Mouse (Mus musculus): Measurements from ENCODE around the gene Gmfg. TPM values are rescaled to one million over a fixed set of nuclear protein-coding genes. Genes with fewer than 3 reads are reported as not detected.

Gene Gmfg
- 8.4 and 8.6 TPM in 2 replicates for polyA plus RNA-seq (2014; fragmentation: Nextera tagmentation; extraction: Ambion mirVana)

GRCm38 (mm10) chr7:28436932-28437570 is at the start of gene Gmfg:
Gene Gmfg, plus strand, starts transcription at chr7:28437447.
- H3K4me1 ChIP-seq (ENCODE audit: control insufficient read depth in 2 of 2, insufficient read depth in 2 of 2, low read length in 2 of 2): peaks cover 2 to 35% of the 10 kb centered on the region in 2 experiments; a peak in 2 of 4 replicates
- 4% methylated on average over 16 of the region's 16 CpGs for WGBS

GRCm38 (mm10) chr7:28390331-28390730 is 46.9 kb upstream of the Gmfg start:
- whole genome bisulfite sequencing: 94% methylated on average over 3 of the region's 3 CpGs
- Histone ChIP-seq H3K9me3 (ENCODE audit: control insufficient read depth, low read length) (no peaks in the 10 kb centered on the region), H3K4me2 (ENCODE audit: low read length) (no peak overlapping the region), H3K9ac (ENCODE audit: low read length) (no peak overlapping the region), H3K27ac (replicated peaks in 1 of 2; ENCODE audit: control insufficient read depth in 1 of 2, insufficient read depth in 1 of 2, low read depth in 2 of 2, low read length in 2 of 2) (no peak overlapping the region), H3K4me3 (ENCODE audit: control insufficient read depth in 1 of 2, insufficient read depth in 1 of 2, low read depth in 1 of 2, low read length in 2 of 2) (no peak overlapping the region), H3K36me3 (ENCODE audit: control insufficient read depth, insufficient read depth, low read length) (peaks cover 54% of the 10 kb centered on the region), H3K4me1 (ENCODE audit: control insufficient read depth in 2 of 2, insufficient read depth in 2 of 2, low read length in 2 of 2) (peaks cover 3 to 16% of the 10 kb centered on the region in 2 experiments; a peak in 3 of 4 replicates), H3K27me3 (ENCODE audit: control insufficient read depth, insufficient read depth, low read length) (no peaks in the 10 kb centered on the region)
- no peak for ATAC-seq (ENCODE audit: insufficient number of reproducible peaks, insufficient read depth, low FRiP score, low read depth)

More at GRCm38 (mm10) chr7:28436932-28437570, at the start of gene Gmfg:
- Histone ChIP-seq H3K27ac (replicated peaks in 1 of 2; ENCODE audit: control insufficient read depth in 1 of 2, insufficient read depth in 1 of 2, low read depth in 2 of 2, low read length in 2 of 2) (peak within 1 kb of the TSS; percentile 65), H3K4me3 (ENCODE audit: control insufficient read depth in 1 of 2, insufficient read depth in 1 of 2, low read depth in 1 of 2, low read length in 2 of 2) (peak within 1 kb of the TSS; percentile 73 to 97), H3K4me2 (ENCODE audit: low read length) (peak within 1 kb of the TSS; percentile 83), H3K9me3 (ENCODE audit: control insufficient read depth, low read length) (no peaks in the 10 kb centered on the region), H3K36me3 (ENCODE audit: control insufficient read depth, insufficient read depth, low read length) (peaks cover 14% of the 10 kb centered on the region; the same call in 1 of the 2 replicates), H3K27me3 (ENCODE audit: control insufficient read depth, insufficient read depth, low read length) (no peaks in the 10 kb centered on the region), H3K9ac (ENCODE audit: low read length) (peak within 1 kb of the TSS; percentile 76)
- peak; percentile 4 for ATAC-seq (ENCODE audit: insufficient number of reproducible peaks, insufficient read depth, low FRiP score, low read depth)

- Histone ChIP-seq H3K4me3 (ENCODE audit: control insufficient read depth in 1 of 2, insufficient read depth in 1 of 2, low read depth in 1 of 2, low read length in 2 of 2) (peak within 1 kb of the TSS; percentile 69 to 73), H3K4me2 (ENCODE audit: low read length) (peak within 1 kb of the TSS; percentile 82), H3K9me3 (ENCODE audit: control insufficient read depth, low read length) (no peaks in the 10 kb centered on the region), H3K36me3 (ENCODE audit: control insufficient read depth, insufficient read depth, low read length) (peaks cover 63% of the 10 kb centered on the region), H3K27me3 (ENCODE audit: control insufficient read depth, insufficient read depth, low read length) (no peaks in the 10 kb centered on the region), H3K9ac (ENCODE audit: low read length) (peak within 1 kb of the TSS; percentile 88), H3K4me1 (ENCODE audit: control insufficient read depth in 2 of 2, insufficient read depth in 2 of 2, low read length in 2 of 2) (peaks cover 3 to 11% of the 10 kb centered on the region in 2 experiments; a peak in 3 of 4 replicates), H3K27ac (replicated peaks in 1 of 2; ENCODE audit: control insufficient read depth in 1 of 2, insufficient read depth in 1 of 2, low read depth in 2 of 2, low read length in 2 of 2) (peak within 1 kb of the TSS; percentile 46 to 67)
- under 1% methylated on average over 57 of the region's 58 CpGs for WGBS
- ATAC-seq (ENCODE audit: insufficient number of reproducible peaks, insufficient read depth, low FRiP score, low read depth): peak; percentile 95
Observed at GRCm38 (mm10) chr7:28392429-28393271, 44.6 kb upstream of the Gmfg start, which contains the start of the genes Med29 and Paf1. Gene Med29, minus strand, starts transcription at chr7:28392708. Gene Paf1, plus strand, starts transcription at chr7:28392951.

GRCm38 (mm10) chr7:28393272-28393951 is 43.8 kb upstream of the Gmfg start:
- Histone ChIP-seq H3K27ac (replicated peaks in 1 of 2; ENCODE audit: control insufficient read depth in 1 of 2, insufficient read depth in 1 of 2, low read depth in 2 of 2, low read length in 2 of 2) (peak overlapping the region; percentile 46 to 67), H3K4me2 (ENCODE audit: low read length) (peak overlapping the region; percentile 82), H3K4me1 (ENCODE audit: control insufficient read depth in 2 of 2, insufficient read depth in 2 of 2, low read length in 2 of 2) (peaks cover 3 to 11% of the 10 kb centered on the region in 2 experiments; a peak in 3 of 4 replicates), H3K36me3 (ENCODE audit: control insufficient read depth, insufficient read depth, low read length) (peaks cover 63% of the 10 kb centered on the region), H3K9ac (ENCODE audit: low read length) (peak overlapping the region; percentile 82), H3K4me3 (ENCODE audit: control insufficient read depth in 1 of 2, insufficient read depth in 1 of 2, low read depth in 1 of 2, low read length in 2 of 2) (peak overlapping the region; percentile 69 to 71), H3K27me3 (ENCODE audit: control insufficient read depth, insufficient read depth, low read length) (no peaks in the 10 kb centered on the region), H3K9me3 (ENCODE audit: control insufficient read depth, low read length) (no peaks in the 10 kb centered on the region)
- WGBS: 5% methylated on average over 22 of the region's 22 CpGs
- no peak for ATAC-seq (ENCODE audit: insufficient number of reproducible peaks, insufficient read depth, low FRiP score, low read depth)

- H3K36me3 ChIP-seq (ENCODE audit: control insufficient read depth, insufficient read depth, low read length): peaks cover 63% of the 10 kb centered on the region
Observed at GRCm38 (mm10) chr7:28395425-28395824, 41.8 kb upstream of the Gmfg start.

GRCm38 (mm10) chr7:28398000-28398399 is 39.2 kb upstream of the Gmfg start:
- no peak overlapping the region for H3K27ac ChIP-seq (replicated peaks in 1 of 2; ENCODE audit: control insufficient read depth in 1 of 2, insufficient read depth in 1 of 2, low read depth in 2 of 2, low read length in 2 of 2)
- H3K36me3 ChIP-seq (ENCODE audit: control insufficient read depth, insufficient read depth, low read length): peaks cover 83% of the 10 kb centered on the region
- no peak for ATAC-seq (ENCODE audit: insufficient number of reproducible peaks, insufficient read depth, low FRiP score, low read depth)
- WGBS: 55% methylated on average over 3 of the region's 3 CpGs
- peaks cover 3 to 6% of the 10 kb centered on the region in 2 experiments; a peak in 2 of 4 replicates for H3K4me1 ChIP-seq (ENCODE audit: control insufficient read depth in 2 of 2, insufficient read depth in 2 of 2, low read length in 2 of 2)
- H3K9me3 ChIP-seq (ENCODE audit: control insufficient read depth, low read length): no peaks in the 10 kb centered on the region
- no peak overlapping the region for H3K4me3 ChIP-seq (ENCODE audit: control insufficient read depth in 1 of 2, insufficient read depth in 1 of 2, low read depth in 1 of 2, low read length in 2 of 2)
- H3K4me2 ChIP-seq (ENCODE audit: low read length): no peak overlapping the region
- H3K27me3 ChIP-seq (ENCODE audit: control insufficient read depth, insufficient read depth, low read length): no peaks in the 10 kb centered on the region
- H3K9ac ChIP-seq (ENCODE audit: low read length): no peak overlapping the region

More at GRCm38 (mm10) chr7:28395425-28395824, 41.8 kb upstream of the Gmfg start:
- Histone ChIP-seq H3K4me1 (ENCODE audit: control insufficient read depth in 2 of 2, insufficient read depth in 2 of 2, low read length in 2 of 2) (peaks cover 3 to 11% of the 10 kb centered on the region in 2 experiments; a peak in 3 of 4 replicates), H3K27ac (replicated peaks in 1 of 2; ENCODE audit: control insufficient read depth in 1 of 2, insufficient read depth in 1 of 2, low read depth in 2 of 2, low read length in 2 of 2) (no peak overlapping the region), H3K9ac (ENCODE audit: low read length) (no peak overlapping the region), H3K9me3 (ENCODE audit: control insufficient read depth, low read length) (no peaks in the 10 kb centered on the region), H3K4me3 (ENCODE audit: control insufficient read depth in 1 of 2, insufficient read depth in 1 of 2, low read depth in 1 of 2, low read length in 2 of 2) (no peak overlapping the region), H3K4me2 (ENCODE audit: low read length) (no peak overlapping the region), H3K27me3 (ENCODE audit: control insufficient read depth, insufficient read depth, low read length) (no peaks in the 10 kb centered on the region)
- ATAC-seq (ENCODE audit: insufficient number of reproducible peaks, insufficient read depth, low FRiP score, low read depth): no peak
- WGBS: 93% methylated on average over 4 of the region's 4 CpGs
